Mouse (Mus musculus): Measurements from ENCODE around the gene Map3k5.

GRCm38 (mm10) chr10:20021670-20022468 is 87.6 kb downstream of the Map3k5 start:
- TF ChIP-seq POLR2A (IDR thresholded peaks at IDR 0.05; ENCODE audit: low read depth, low read length) = no peak
- TF ChIP-seq CTCF (conservative IDR thresholded peaks at IDR 0.05; ENCODE audit: insufficient read depth, insufficient read length, low read depth, low read length) = no peak
